Mouse (Mus musculus) hematopoietic multipotent progenitor cell, adult 10-12 weeks (in vitro differentiated cells): ENCODE results near the gene Pdhb. TPM values are rescaled to one million over a fixed set of nuclear protein-coding genes. Genes with fewer than 3 reads are reported as not detected.

Experiments used
- polyA plus RNA-seq: library from polyadenylated mRNA; stranded (reverse); fragments of >175 nt; gene quantifications from 2 replicates; pipeline ENCODE4 v1.2.3, GENCODE M21; 2012; ENCODE audit warnings: low replicate concordance

Pdhb gene
- 40.2 and 42.2 TPM in 2 replicates for polyA plus RNA-seq

GRCm38 (mm10) chr14:8172507-8173410 is at the start of gene Pdhb:
TSS of gene Pdhb (minus strand) at chr14:8173025.

GRCm38 (mm10) chr14:8213803-8214224 is 41.0 kb upstream of the Pdhb start, which contains the start of gene Kctd6:
TSS of gene Kctd6 (plus strand) at chr14:8214140.

Other genes starting within 250 kb of the Pdhb start
- not detected in 2 replicates for gene Gm45521, start 215.7 kb downstream of the Pdhb start, polyA plus RNA-seq
- gene Dnase1l3, start 178.5 kb downstream of the Pdhb start, polyA plus RNA-seq, result 5.0 and 6.7 TPM in 2 replicates
- 1.8 and 2.4 TPM in 2 replicates for gene Abhd6, start 170.1 kb downstream of the Pdhb start, polyA plus RNA-seq
- 2.3 and 3.2 TPM in 2 replicates for gene Rpp14, start 92.7 kb downstream of the Pdhb start, polyA plus RNA-seq
- gene Pxk, start 74.8 kb downstream of the Pdhb start, polyA plus RNA-seq, result 27.7 and 62.0 TPM in 2 replicates
- gene Kctd6, start 41.1 kb upstream of the Pdhb start, polyA plus RNA-seq, result 2.1 and 2.6 TPM in 2 replicates
- gene Acox2, start 86.3 kb upstream of the Pdhb start, polyA plus RNA-seq, result not detected in 2 replicates
- not detected in 2 replicates for gene Fam107a, start 145.0 kb upstream of the Pdhb start, polyA plus RNA-seq
- not detected in 2 replicates for gene Oit1, start 205.7 kb upstream of the Pdhb start, polyA plus RNA-seq